Comparison of ENCODE assay signal across 9 mouse cellular contexts in genomic region chr12:80462292-80462896, GRCm38 (mm10). TPM values are rescaled to one million over a fixed set of nuclear protein-coding genes. Genes with fewer than 3 reads are reported as not detected.
DNase-seq lines count a peak whose midpoint lies in the region; ATAC-seq and TF ChIP-seq lines count a peak whose summit lies in the region.
"Not testable (repeated sequence)": the region's sequence is repeated elsewhere in the genome, so short reads cannot be mapped to it uniquely, and the experiment has no call there.
"Had no signal": no experiment of that assay in that cellular context is flagged by ENCODE, and none has a peak within 500 bp of the region (broad histone marks: within the 10 kb centered on the region; RNA-seq: fewer than 3 reads in every experiment).

No protein-coding gene starts in this region.

- H3K36me3 ChIP-seq in CH12.LX (replicated peaks in 1 of 2; ENCODE audit: control insufficient read depth in 1 of 2, insufficient read depth in 1 of 2, low read length in 1 of 2); embryonic facial prominence, embryonic 13.5 days; heart, embryonic 12.5 days; intestine, postnatal 0 days (ENCODE audit: control insufficient read depth, insufficient read depth); liver, embryonic 13.5 days; midbrain, embryonic 15.5 days (replicated peaks); stomach, embryonic 16.5 days (ENCODE audit: control insufficient read depth, insufficient read depth, low read length): not testable (repeated sequence)

- H3K4me1 ChIP-seq in CH12.LX (ENCODE audit: control insufficient read depth in 1 of 2, insufficient read depth in 2 of 2); embryonic facial prominence, embryonic 13.5 days; heart, embryonic 12.5 days (replicated peaks); intestine, postnatal 0 days (replicated peaks; ENCODE audit: control insufficient read depth, insufficient read depth, low read length); stomach, embryonic 16.5 days (ENCODE audit: control insufficient read depth, insufficient read depth, low read length): not testable (repeated sequence)
- H3K4me1 ChIP-seq in liver, embryonic 13.5 days (replicated peaks), result peaks cover 11% of the 10 kb centered on the region
- peaks cover 11% of the 10 kb centered on the region for H3K4me1 ChIP-seq in midbrain, embryonic 15.5 days

- WGBS in embryonic facial prominence, embryonic 13.5 days, result 8% methylated on average over 10 of the region's 10 CpGs
- 11% methylated on average over 10 of the region's 10 CpGs for WGBS in heart, embryonic 12.5 days
- 9% methylated on average over 10 of the region's 10 CpGs for WGBS in intestine, postnatal 0 days
- WGBS in liver, embryonic 13.5 days (ENCODE audit: insufficient replicate concordance), result 7% methylated on average over 10 of the region's 10 CpGs
- WGBS in midbrain, embryonic 15.5 days, result 15% methylated on average over 10 of the region's 10 CpGs
- WGBS in stomach, embryonic 16.5 days, result 8% methylated on average over 10 of the region's 10 CpGs

- TF ChIP-seq RAD21 in CH12.LX (IDR thresholded peaks at IDR 0.05; ENCODE audit: low read depth, low read length), result peak; percentile 16

- H3K9me3 ChIP-seq in CH12.LX (replicated peaks; ENCODE audit: low read length); embryonic facial prominence, embryonic 13.5 days; heart, embryonic 12.5 days (replicated peaks); intestine, postnatal 0 days (ENCODE audit: control insufficient read depth); liver, embryonic 13.5 days (replicated peaks); midbrain, embryonic 15.5 days; stomach, embryonic 16.5 days (replicated peaks; ENCODE audit: control insufficient read depth, low read length): not testable (repeated sequence)

- dilution Hi-C loops in CH12.LX (cut with MboI; ENCODE audit: extremely low pct_ligation_motif_present, extremely low pct_unique_long_range_greater_than_20kb, low sequenced_read_pairs), result not testable (repeated sequence)

- TF ChIP-seq EP300 in CH12.LX (IDR thresholded peaks at IDR 0.05; ENCODE audit: low read length), result not testable (repeated sequence)

- TF ChIP-seq CTCF in CH12.LX (conservative IDR thresholded peaks at IDR 0.05 in 1 of 2, IDR thresholded peaks at IDR 0.05 in 1 of 2; ENCODE audit: low read depth in 2 of 2, low read length in 2 of 2), result peak in 1 of 2 experiments; percentile 51; a peak in 2 of 4 replicates
- TF ChIP-seq CTCF in intestine, postnatal 0 days (IDR thresholded peaks at IDR 0.05; ENCODE audit: low read depth), result peak; percentile 41; the same call in 1 of the 2 replicates

- in situ Hi-C loops in CH12.LX (cut with MboI; ENCODE audit: low pct_ligation_motif_present, low pct_unique_long_range_greater_than_20kb, low sequenced_read_pairs), result not testable (repeated sequence)

- H3K9ac ChIP-seq in CH12.LX (ENCODE audit: insufficient read depth, low read depth), result peak overlapping the region; percentile 89
- H3K9ac ChIP-seq in embryonic facial prominence, embryonic 13.5 days; heart, embryonic 12.5 days; intestine, postnatal 0 days (ENCODE audit: low read depth, low read length): not testable (repeated sequence)
- H3K9ac ChIP-seq in liver, embryonic 13.5 days, result peak overlapping the region; percentile 82
- peak overlapping the region; percentile 72; the same call in 1 of the 2 replicates for H3K9ac ChIP-seq in midbrain, embryonic 15.5 days
- H3K9ac ChIP-seq in stomach, embryonic 16.5 days (ENCODE audit: low read length), result peak overlapping the region; percentile 86

- H3K27ac ChIP-seq in CH12.LX (ENCODE audit: insufficient read depth, low read depth); heart, embryonic 12.5 days (ENCODE audit: poor library complexity, severe bottlenecking); intestine, postnatal 0 days (ENCODE audit: low read depth, low read length): not testable (repeated sequence)
- peak overlapping the region; percentile 88; the same call in 1 of the 2 replicates for H3K27ac ChIP-seq in embryonic facial prominence, embryonic 13.5 days
- H3K27ac ChIP-seq in liver, embryonic 13.5 days, result peak overlapping the region; percentile 74; the same call in 1 of the 2 replicates
- peak overlapping the region; percentile 81 for H3K27ac ChIP-seq in midbrain, embryonic 15.5 days
- peak overlapping the region; percentile 90 for H3K27ac ChIP-seq in stomach, embryonic 16.5 days (ENCODE audit: low read length)

- H3K4me2 ChIP-seq in CH12.LX (ENCODE audit: insufficient read depth, low read depth, poor library complexity, severe bottlenecking), result peak overlapping the region; percentile 33; the same call in 1 of the 2 replicates
- peak overlapping the region; percentile 70 for H3K4me2 ChIP-seq in embryonic facial prominence, embryonic 13.5 days
- peak overlapping the region; percentile 72 for H3K4me2 ChIP-seq in heart, embryonic 12.5 days
- H3K4me2 ChIP-seq in intestine, postnatal 0 days (replicated peaks; ENCODE audit: low read depth), result peak overlapping the region; percentile 90
- peak overlapping the region; percentile 87 for H3K4me2 ChIP-seq in liver, embryonic 13.5 days
- peak overlapping the region; percentile 72 for H3K4me2 ChIP-seq in midbrain, embryonic 15.5 days
- peak overlapping the region; percentile 81 for H3K4me2 ChIP-seq in stomach, embryonic 16.5 days (ENCODE audit: low read depth, low read length)

- H3K27me3 ChIP-seq in CH12.LX (replicated peaks); embryonic facial prominence, embryonic 13.5 days; heart, embryonic 12.5 days (replicated peaks); intestine, postnatal 0 days (replicated peaks; ENCODE audit: control insufficient read depth, insufficient read depth, low read length); liver, embryonic 13.5 days; midbrain, embryonic 15.5 days (replicated peaks); stomach, embryonic 16.5 days (ENCODE audit: control insufficient read depth, insufficient read depth, low read length): not testable (repeated sequence)

- H3K79me2 ChIP-seq in CH12.LX (replicated peaks; ENCODE audit: control insufficient read depth, extremely low read depth, insufficient read depth, poor library complexity, severe bottlenecking), result not testable (repeated sequence)

- DNase-seq in CH12.LX (ENCODE audit: extremely low read depth), result peak; percentile 53
- peak; percentile 40 for DNase-seq in cerebellum, adult 11 months
- not testable (repeated sequence) for DNase-seq in liver, embryonic 13.5 days

- not testable (repeated sequence) for TF ChIP-seq POLR2A in CH12.LX (IDR thresholded peaks at IDR 0.05; ENCODE audit: low read depth, low read length)

- ATAC-seq in embryonic facial prominence, embryonic 13.5 days (ENCODE audit: insufficient number of reproducible peaks, insufficient read depth, low FRiP score, low TSS enrichment, low read depth); heart, embryonic 12.5 days (ENCODE audit: insufficient number of reproducible peaks, low FRiP score); intestine, postnatal 0 days; liver, embryonic 13.5 days (ENCODE audit: low read depth); stomach, embryonic 16.5 days (ENCODE audit: insufficient read depth, low FRiP score): not testable (repeated sequence)
- peak; percentile 13; the same call in 1 of the 2 replicates for ATAC-seq in midbrain, embryonic 15.5 days (replicated peaks)

- H3K4me3 ChIP-seq in CH12.LX (replicated peaks in 1 of 3; ENCODE audit: low read depth in 2 of 3, low read length in 2 of 3, poor library complexity in 1 of 3), result peak overlapping the region; percentile 84 to 91 (median 86)
- peak overlapping the region; percentile 83 for H3K4me3 ChIP-seq in embryonic facial prominence, embryonic 13.5 days
- peak overlapping the region; percentile 82 for H3K4me3 ChIP-seq in heart, embryonic 12.5 days
- H3K4me3 ChIP-seq in intestine, postnatal 0 days (ENCODE audit: low read depth, low read length), result peak overlapping the region; percentile 91
- peak overlapping the region; percentile 86 for H3K4me3 ChIP-seq in liver, embryonic 13.5 days (replicated peaks)
- peak overlapping the region; percentile 83 for H3K4me3 ChIP-seq in midbrain, embryonic 15.5 days
- H3K4me3 ChIP-seq in stomach, embryonic 16.5 days (replicated peaks; ENCODE audit: low read length), result peak overlapping the region; percentile 92

RNA-seq across cellular contexts. Expression of gene Exd2, which starts 0.5 kb away (rescaled TPM):
- total RNA-seq in CH12.LX (2012; rRNA removed) (10.6 and 15.0 TPM in 2 replicates), CH12.LX (2014; rRNA removed) (11.3 and 12.8 TPM in 2 replicates)
- 8.8 and 11.2 TPM in 2 replicates for polyA plus RNA-seq in CH12.LX (2012; ENCODE audit: insufficient read length, low read depth)
- polyA plus RNA-seq in embryonic facial prominence, embryonic 13.5 days (2015; fragmentation: Nextera tagmentation; extraction: Ambion mirVana), result 28.1 and 30.5 TPM in 2 replicates
- polyA plus RNA-seq in heart, embryonic 12.5 days (2016; fragmentation: Nextera tagmentation; extraction: Ambion mirVana), result 19.6 and 21.9 TPM in 2 replicates
- 6.5 and 6.8 TPM in 2 replicates for polyA plus RNA-seq in intestine, postnatal 0 days (2015; fragmentation: Nextera tagmentation; extraction: Ambion mirVana)
- 6.6 and 7.4 TPM in 2 replicates for polyA plus RNA-seq in liver, embryonic 13.5 days (2015; fragmentation: Nextera tagmentation; extraction: Ambion mirVana)
- polyA plus RNA-seq in midbrain, embryonic 15.5 days (2015; fragmentation: Nextera tagmentation; extraction: Ambion mirVana), result 59.6 and 69.7 TPM in 2 replicates
- 26.5 and 28.0 TPM in 2 replicates for polyA plus RNA-seq in stomach, embryonic 16.5 days (2015; fragmentation: Nextera tagmentation; extraction: Ambion mirVana)

RNA-seq across cellular contexts. Expression of gene Dcaf5, which starts 26.0 kb away (rescaled TPM):
- total RNA-seq in CH12.LX (2012; rRNA removed) (11.0 and 13.0 TPM in 2 replicates), CH12.LX (2014; rRNA removed) (8.2 and 9.2 TPM in 2 replicates)
- 13.2 and 15.2 TPM in 2 replicates for polyA plus RNA-seq in CH12.LX (2012; ENCODE audit: insufficient read length, low read depth)
- 14.2 and 15.4 TPM in 2 replicates for polyA plus RNA-seq in embryonic facial prominence, embryonic 13.5 days (2015; fragmentation: Nextera tagmentation; extraction: Ambion mirVana)
- polyA plus RNA-seq in heart, embryonic 12.5 days (2016; fragmentation: Nextera tagmentation; extraction: Ambion mirVana), result 14.7 and 15.1 TPM in 2 replicates
- polyA plus RNA-seq in intestine, postnatal 0 days (2015; fragmentation: Nextera tagmentation; extraction: Ambion mirVana), result 7.4 and 7.5 TPM in 2 replicates
- 2.5 and 2.6 TPM in 2 replicates for polyA plus RNA-seq in liver, embryonic 13.5 days (2015; fragmentation: Nextera tagmentation; extraction: Ambion mirVana)
- 25.5 and 26.6 TPM in 2 replicates for polyA plus RNA-seq in midbrain, embryonic 15.5 days (2015; fragmentation: Nextera tagmentation; extraction: Ambion mirVana)
- 12.5 and 13.2 TPM in 2 replicates for polyA plus RNA-seq in stomach, embryonic 16.5 days (2015; fragmentation: Nextera tagmentation; extraction: Ambion mirVana)

RNA-seq across cellular contexts. Expression of gene Galnt16, which starts 55.7 kb away (rescaled TPM):
- total RNA-seq in CH12.LX (2012; rRNA removed) (0.13 TPM in 1 of 2 replicates, not detected in the other), CH12.LX (2014; rRNA removed) (not detected in 2 replicates)
- not detected in 2 replicates for polyA plus RNA-seq in CH12.LX (2012; ENCODE audit: insufficient read length, low read depth)
- 12.2 and 13.4 TPM in 2 replicates for polyA plus RNA-seq in embryonic facial prominence, embryonic 13.5 days (2015; fragmentation: Nextera tagmentation; extraction: Ambion mirVana)
- 2.1 and 2.2 TPM in 2 replicates for polyA plus RNA-seq in heart, embryonic 12.5 days (2016; fragmentation: Nextera tagmentation; extraction: Ambion mirVana)
- 3.7 and 4.2 TPM in 2 replicates for polyA plus RNA-seq in intestine, postnatal 0 days (2015; fragmentation: Nextera tagmentation; extraction: Ambion mirVana)
- polyA plus RNA-seq in liver, embryonic 13.5 days (2015; fragmentation: Nextera tagmentation; extraction: Ambion mirVana), result 0.20 and 0.42 TPM in 2 replicates
- 39.5 and 42.4 TPM in 2 replicates for polyA plus RNA-seq in midbrain, embryonic 15.5 days (2015; fragmentation: Nextera tagmentation; extraction: Ambion mirVana)
- 14.8 and 15.6 TPM in 2 replicates for polyA plus RNA-seq in stomach, embryonic 16.5 days (2015; fragmentation: Nextera tagmentation; extraction: Ambion mirVana)
- total RNA-seq: neutrophil, adult 5-6 weeks had no signal

Comparison
In these comparisons a context has a peak if more than half of its experiments do, and no peak if none do; other contexts are left out.
1. H3K4me2 ChIP-seq: peak in every context shown above with its lines; median percentile 90 in intestine, postnatal 0 days; 87 in liver, embryonic 13.5 days; 81 in stomach, embryonic 16.5 days; 72 in heart, embryonic 12.5 days; 72 in midbrain, embryonic 15.5 days; 70 in embryonic facial prominence, embryonic 13.5 days; 33 in CH12.LX.